Mouse (Mus musculus): ENCODE data around the gene Scd1.
"Not testable (repeated sequence)": the region's sequence is repeated elsewhere in the genome, so short reads cannot be mapped to it uniquely, and the experiment has no call there.

Gene Scd1

DNA sequence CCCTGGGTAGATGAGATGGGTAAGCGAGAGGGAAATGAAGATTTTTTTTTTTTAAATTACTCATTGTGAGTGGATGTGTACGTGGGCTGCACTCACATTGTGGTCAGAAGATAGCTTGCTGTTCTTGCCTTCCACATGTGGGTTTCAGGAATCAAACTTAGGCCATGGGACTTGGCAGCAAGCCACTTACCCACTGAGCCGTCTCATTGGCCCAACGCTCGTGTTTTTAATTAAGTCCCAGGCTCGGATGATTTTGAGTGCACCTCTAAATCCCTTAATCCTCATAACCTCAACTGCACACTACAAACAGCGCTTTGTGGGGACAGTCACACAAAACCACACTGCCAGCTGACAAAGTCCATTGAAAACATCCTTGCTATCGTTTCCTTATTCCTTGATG, 38.3 kb downstream of the Scd1 start:
- no peak for DNase-seq (ENCODE audit: extremely low read depth, insufficient read length, low spot score)

GRCm38 (mm10) chr19:44367076-44367475, 40.6 kb downstream of the Scd1 start:
- DNase-seq (ENCODE audit: extremely low read depth, insufficient read length, low spot score), result not testable (repeated sequence)

DNA sequence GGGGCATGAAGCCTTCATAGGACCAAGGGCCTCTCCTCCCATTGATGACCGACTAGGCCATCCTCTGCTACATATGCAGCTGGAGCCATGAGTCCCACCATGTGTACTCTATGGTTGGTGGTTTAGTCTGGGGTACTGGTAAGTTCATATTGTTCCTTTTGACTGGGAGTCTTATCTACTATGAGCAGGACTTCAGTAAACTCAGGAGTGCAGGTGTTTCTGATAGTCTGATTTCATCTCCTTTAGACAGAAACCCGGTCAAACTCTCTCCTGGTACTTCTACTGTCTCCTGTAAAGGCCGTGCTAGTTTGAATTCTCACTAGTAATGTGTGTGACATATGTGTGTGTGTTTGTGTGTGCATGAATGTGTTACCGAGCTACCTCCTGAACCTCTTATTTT, 41.9 kb downstream of the Scd1 start:
- no peak for DNase-seq (ENCODE audit: extremely low read depth, insufficient read length, low spot score)

DNA sequence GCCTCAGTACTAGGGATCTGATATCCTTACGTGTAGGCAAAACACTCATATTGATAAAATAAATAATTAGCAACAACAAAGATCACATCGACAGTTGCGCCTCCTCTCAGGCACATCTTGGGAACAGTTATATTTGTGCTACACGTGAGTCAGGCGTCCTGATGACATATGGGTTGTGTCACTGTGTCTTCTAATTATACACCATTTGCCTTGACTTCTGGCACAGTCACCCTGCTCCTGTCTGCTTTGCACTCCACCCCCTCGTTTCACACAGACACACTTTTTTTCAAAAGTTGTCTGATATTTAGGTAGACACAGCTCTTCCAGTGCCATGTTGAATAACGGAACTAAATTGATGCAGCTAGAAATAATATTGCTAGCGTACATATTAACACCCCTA, 43.6 kb downstream of the Scd1 start:
- no peak for DNase-seq (ENCODE audit: extremely low read depth, insufficient read length, low spot score)

- peak; percentile 72 for DNase-seq (ENCODE audit: extremely low read depth, insufficient read length, low spot score)
Measured at GRCm38 (mm10) chr19:44363529-44363928, 44.1 kb downstream of the Scd1 start.

DNA sequence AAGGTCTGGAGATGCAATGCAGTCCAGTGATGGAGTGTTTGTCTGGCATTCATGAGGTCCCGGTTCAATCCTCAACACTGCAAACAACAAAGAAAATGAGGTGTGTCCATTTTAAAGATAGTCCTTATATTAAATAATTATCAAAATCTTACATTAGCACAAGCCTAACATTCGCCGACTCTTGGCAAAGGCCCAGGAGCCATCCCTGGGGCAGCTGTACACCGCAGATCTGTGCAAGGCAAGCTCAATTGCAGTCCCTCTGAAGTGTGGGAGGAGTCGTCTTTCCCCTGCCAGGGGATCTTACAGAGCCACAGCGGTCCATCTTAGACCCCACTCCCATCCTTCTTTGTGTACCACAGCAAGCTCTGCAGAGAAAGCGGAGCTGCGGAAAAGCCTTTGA, 49.0 kb downstream of the Scd1 start:
- no peak for DNase-seq (ENCODE audit: extremely low read depth, insufficient read length, low spot score)

GRCm38 (mm10) chr19:44351756-44352155, 55.9 kb downstream of the Scd1 start:
- DNase-seq (ENCODE audit: extremely low read depth, insufficient read length, low spot score), result no peak

GRCm38 (mm10) chr19:44349689-44350088, 58.0 kb downstream of the Scd1 start:
- DNase-seq (ENCODE audit: extremely low read depth, insufficient read length, low spot score), result no peak

Measured in 3134 (cell line).